Mouse (Mus musculus): ENCODE results near the gene Samd4. TPM values are rescaled to one million over a fixed set of nuclear protein-coding genes. Genes with fewer than 3 reads are reported as not detected.

Samd4 gene
- polyA plus RNA-seq, 1 experiment from 2014 or later = 5.8 TPM

DNA sequence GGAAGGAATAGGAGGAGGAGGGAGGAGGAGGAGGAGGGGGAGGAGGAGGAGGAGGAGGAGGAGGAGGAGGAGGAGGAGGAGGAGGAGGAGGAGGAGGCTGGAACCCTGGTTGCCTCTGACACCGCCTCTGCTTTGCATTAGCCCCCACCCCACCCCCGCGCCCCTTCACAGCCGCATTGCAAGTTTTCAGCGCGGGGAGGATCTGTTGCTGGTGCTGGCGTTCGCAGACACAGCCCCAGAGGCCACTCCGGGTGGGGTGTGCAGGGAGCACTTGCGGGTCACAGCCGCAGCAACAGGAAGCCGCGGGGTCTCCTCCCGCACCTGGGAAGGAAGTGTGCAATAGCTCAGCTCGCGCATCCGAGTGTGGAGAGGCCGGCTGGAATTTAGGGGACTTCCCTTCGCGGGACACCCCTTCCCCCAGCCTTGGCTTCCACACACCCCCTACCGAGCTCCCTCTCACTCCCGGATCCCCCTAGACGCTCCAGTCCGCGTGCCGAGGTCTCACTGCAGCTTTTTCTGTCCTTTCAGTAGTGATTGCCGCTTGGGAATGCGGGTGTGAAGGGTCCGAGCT, 1.3 kb downstream of the Samd4 start:
- ATAC-seq = peak; percentile 26; the same call in 1 of the 2 replicates
- H3K4me2 ChIP-seq = peak overlapping the region; percentile 98
- 0% methylated on average over 29 of the region's 29 CpGs for WGBS

DNA sequence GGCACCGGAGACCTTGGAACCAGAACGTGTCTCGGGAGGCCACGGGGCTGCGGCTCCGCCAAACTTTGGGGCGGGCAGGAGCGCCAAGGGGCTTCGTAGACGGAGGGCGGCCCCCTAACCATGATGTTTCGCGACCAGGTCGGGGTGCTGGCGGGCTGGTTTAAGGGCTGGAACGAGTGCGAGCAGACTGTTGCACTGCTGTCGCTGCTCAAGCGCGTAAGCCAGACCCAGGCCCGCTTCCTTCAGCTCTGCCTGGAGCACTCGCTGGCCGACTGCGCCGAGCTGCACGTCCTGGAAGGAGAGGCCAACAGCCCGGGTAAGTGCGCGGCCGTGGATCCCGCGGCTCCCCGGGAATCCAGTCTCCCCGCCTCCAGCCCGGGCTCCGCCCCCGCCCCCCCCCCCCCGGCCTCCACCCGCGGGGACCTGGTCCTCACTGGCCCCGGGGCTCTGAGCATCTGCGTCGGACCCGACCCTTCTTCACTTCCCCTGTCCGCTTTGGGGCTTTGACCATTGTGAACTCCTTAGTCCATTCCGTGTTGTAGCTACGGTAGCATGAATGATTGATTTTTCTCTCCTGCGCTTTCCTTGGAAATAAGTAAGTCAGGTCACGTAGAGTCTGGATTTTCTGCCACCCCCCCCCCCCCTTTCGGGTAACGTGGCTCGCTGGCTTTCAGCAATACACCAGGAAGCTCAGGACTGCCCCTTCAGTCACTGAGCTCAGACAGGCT, 2.2 kb downstream of the Samd4 start:
- under 1% methylated on average over 46 of the region's 52 CpGs for WGBS
- Histone ChIP-seq H3K27me3 (peaks cover 11% of the 10 kb centered on the region; the same call in 1 of the 2 replicates), H3K9ac (peak overlapping the region; percentile 75), H3K4me3 (peak overlapping the region; percentile 64), H3K4me2 (peak overlapping the region; percentile 98), H3K27ac (peak overlapping the region; percentile 75), H3K36me3 (ENCODE audit: poor library complexity, severe bottlenecking) (0 out of 2 replicates have a peak, but pooled peaks cover 3% of the 10 kb centered on the region), H3K4me1 (peaks cover 27% of the 10 kb centered on the region), H3K9me3 (replicated peaks) (no peaks in the 10 kb centered on the region)
- peak; percentile 60 for ATAC-seq

More for the DNA sequence above, 1.3 kb downstream of the Samd4 start:
- Histone ChIP-seq H3K9ac (peak overlapping the region; percentile 75), H3K27me3 (peaks cover 11% of the 10 kb centered on the region; the same call in 1 of the 2 replicates), H3K27ac (peak overlapping the region; percentile 75), H3K9me3 (replicated peaks) (no peaks in the 10 kb centered on the region), H3K4me1 (peaks cover 27% of the 10 kb centered on the region), H3K4me3 (peak overlapping the region; percentile 64), H3K36me3 (ENCODE audit: poor library complexity, severe bottlenecking) (no peaks in the 10 kb centered on the region)

DNA sequence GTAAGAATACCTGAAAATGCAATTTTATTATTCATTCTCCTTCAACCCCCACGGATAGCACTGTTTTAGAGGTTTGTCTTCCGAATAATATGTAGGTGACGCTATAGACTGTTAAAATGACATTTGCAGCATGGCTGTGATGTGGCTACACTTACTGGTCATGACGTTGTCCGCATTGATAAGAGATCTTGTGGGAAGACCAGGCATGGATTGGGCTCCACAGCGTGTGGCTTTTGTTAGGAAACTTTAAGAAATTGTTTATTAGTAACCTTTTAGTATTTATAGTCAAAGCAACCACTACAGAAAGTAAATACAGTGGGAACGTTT, 2.7 kb downstream of the Samd4 start:
- Histone ChIP-seq H3K9ac (peak overlapping the region; percentile 75), H3K9me3 (replicated peaks) (no peaks in the 10 kb centered on the region), H3K4me1 (peaks cover 27% of the 10 kb centered on the region), H3K27ac (no peak overlapping the region; the same call in 1 of the 2 replicates), H3K27me3 (peaks cover 11% of the 10 kb centered on the region; the same call in 1 of the 2 replicates), H3K4me2 (peak overlapping the region; percentile 98), H3K4me3 (peak overlapping the region; percentile 64), H3K36me3 (ENCODE audit: poor library complexity, severe bottlenecking) (0 out of 2 replicates have a peak, but pooled peaks cover 3% of the 10 kb centered on the region)
- ATAC-seq = no peak
- 1% methylated on average over 7 of the region's 7 CpGs for WGBS

DNA sequence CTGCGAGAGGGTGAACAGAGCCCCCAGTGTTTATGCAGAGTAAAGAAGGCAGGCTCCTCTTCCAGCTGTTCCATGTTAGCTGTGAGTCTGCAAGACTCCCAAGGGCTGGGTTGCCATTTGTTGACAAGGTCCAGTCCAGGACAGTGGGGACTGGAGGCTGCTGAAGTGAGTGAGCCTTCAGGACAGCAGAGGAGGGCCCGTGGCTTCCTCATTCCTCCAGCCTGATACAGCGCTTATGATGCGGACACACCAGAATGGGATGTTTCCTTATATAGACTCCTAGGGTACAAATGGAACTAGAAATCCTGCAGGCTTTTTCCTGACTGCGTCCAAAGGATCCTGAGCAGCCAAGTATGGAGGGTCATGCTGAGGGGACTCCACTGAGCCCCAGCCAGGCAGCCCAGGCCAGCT, 3.2 kb downstream of the Samd4 start:
- WGBS = 34% methylated on average over 5 of the region's 5 CpGs
- Histone ChIP-seq H3K36me3 (ENCODE audit: poor library complexity, severe bottlenecking) (0 out of 2 replicates have a peak, but pooled peaks cover 3% of the 10 kb centered on the region), H3K27ac (no peak overlapping the region), H3K4me3 (peak overlapping the region; percentile 64), H3K27me3 (peaks cover 11% of the 10 kb centered on the region; the same call in 1 of the 2 replicates), H3K9me3 (replicated peaks) (no peaks in the 10 kb centered on the region), H3K4me2 (peak overlapping the region; percentile 98), H3K4me1 (peaks cover 27% of the 10 kb centered on the region), H3K9ac (peak overlapping the region; percentile 22; the same call in 1 of the 2 replicates)
- no peak for ATAC-seq

DNA sequence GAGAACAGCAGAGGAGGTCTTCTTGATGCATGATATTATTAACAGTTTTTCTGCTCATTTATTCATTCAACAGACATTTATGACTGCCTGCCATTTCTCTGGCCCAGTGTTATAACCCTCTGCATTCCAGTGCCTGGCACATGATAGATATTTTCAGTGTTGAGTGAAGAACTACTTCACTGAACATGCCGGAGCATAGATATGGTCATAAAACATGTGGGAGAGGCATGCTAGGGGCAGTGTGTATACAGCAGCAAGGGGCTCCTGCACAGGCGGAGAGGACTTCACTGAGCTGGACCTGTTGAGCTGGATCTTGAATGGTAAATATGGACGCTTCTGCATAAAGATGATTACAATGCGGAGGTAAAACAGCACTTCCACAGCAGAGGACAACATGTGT, 6.4 kb downstream of the Samd4 start:
- no peak overlapping the region for H3K9ac ChIP-seq
- no peaks in the 10 kb centered on the region for H3K27me3 ChIP-seq
- ATAC-seq = no peak
- peaks cover 3% of the 10 kb centered on the region; the same call in 1 of the 2 replicates for H3K36me3 ChIP-seq (ENCODE audit: poor library complexity, severe bottlenecking)
- no peaks in the 10 kb centered on the region for H3K9me3 ChIP-seq (replicated peaks)
- H3K4me1 ChIP-seq = peaks cover 14% of the 10 kb centered on the region
- H3K4me2 ChIP-seq = no peak overlapping the region
- 95% methylated on average over 4 of the region's 4 CpGs for WGBS
- no peak overlapping the region for H3K27ac ChIP-seq
- H3K4me3 ChIP-seq = no peak overlapping the region

GRCm38 (mm10) chr14:46893961-46894360, 11.3 kb downstream of the Samd4 start:
- 93% methylated on average over 10 of the region's 10 CpGs for WGBS
- Histone ChIP-seq H3K36me3 (ENCODE audit: poor library complexity, severe bottlenecking) (peaks cover 3% of the 10 kb centered on the region; the same call in 1 of the 2 replicates), H3K27ac (no peak overlapping the region), H3K9ac (no peak overlapping the region), H3K4me2 (no peak overlapping the region), H3K4me3 (no peak overlapping the region), H3K9me3 (replicated peaks) (no peaks in the 10 kb centered on the region), H3K4me1 (no peaks in the 10 kb centered on the region), H3K27me3 (no peaks in the 10 kb centered on the region)
- ATAC-seq = no peak

DNA sequence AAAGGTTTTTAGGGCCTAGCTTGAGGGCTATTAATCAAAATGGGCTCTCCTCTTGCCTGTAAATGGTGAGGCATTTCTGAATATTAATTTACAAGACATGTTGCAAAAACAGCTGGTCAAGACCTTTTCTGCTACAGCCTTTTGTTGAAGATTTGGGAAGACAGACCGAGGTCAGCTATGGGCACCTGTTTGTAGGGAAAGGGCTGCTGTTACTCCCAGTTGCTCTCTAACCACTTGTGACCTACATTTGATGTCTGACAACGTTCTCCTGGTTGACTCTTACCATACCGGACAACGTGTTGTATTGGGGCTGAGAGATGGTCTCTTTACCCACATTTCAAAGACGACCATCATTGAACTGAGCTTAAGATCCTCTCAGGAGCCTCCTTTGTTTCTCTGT, 15.3 kb downstream of the Samd4 start:
- no peak overlapping the region for H3K4me3 ChIP-seq
- H3K9me3 ChIP-seq (replicated peaks) = no peaks in the 10 kb centered on the region
- H3K36me3 ChIP-seq (ENCODE audit: poor library complexity, severe bottlenecking) = no peaks in the 10 kb centered on the region
- H3K9ac ChIP-seq = no peak overlapping the region
- no peak overlapping the region for H3K27ac ChIP-seq
- no peaks in the 10 kb centered on the region for H3K27me3 ChIP-seq
- no peak for ATAC-seq
- H3K4me1 ChIP-seq = no peaks in the 10 kb centered on the region
- H3K4me2 ChIP-seq = no peak overlapping the region
- 85% methylated on average over 5 of the region's 5 CpGs for WGBS

DNA sequence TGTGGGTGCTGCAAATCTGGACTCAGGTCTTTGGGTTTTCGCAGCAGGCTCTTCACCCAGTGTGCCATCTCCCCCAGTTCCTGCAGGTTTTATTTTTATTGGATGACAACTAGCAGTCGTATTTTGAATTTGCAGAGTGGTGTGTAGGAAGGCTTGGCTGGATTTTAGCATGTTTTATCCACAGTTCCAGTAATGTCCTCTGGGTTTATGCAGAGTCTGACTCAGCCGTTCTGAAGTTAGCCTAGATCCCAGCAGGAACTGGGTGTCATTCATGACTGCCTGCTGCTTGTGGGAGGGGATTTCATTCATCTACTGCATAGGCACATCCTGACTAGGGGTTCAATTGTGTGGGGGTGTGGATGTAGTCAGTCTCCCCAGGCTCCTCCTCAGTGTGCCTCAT, 16.0 kb downstream of the Samd4 start:
- no peaks in the 10 kb centered on the region for H3K36me3 ChIP-seq (ENCODE audit: poor library complexity, severe bottlenecking)
- H3K4me3 ChIP-seq = no peak overlapping the region
- no peak overlapping the region for H3K27ac ChIP-seq
- 72% methylated on average over 3 of the region's 3 CpGs for WGBS
- H3K4me1 ChIP-seq = no peaks in the 10 kb centered on the region
- no peak overlapping the region for H3K4me2 ChIP-seq
- no peak overlapping the region for H3K9ac ChIP-seq
- no peak for ATAC-seq
- H3K9me3 ChIP-seq (replicated peaks) = no peaks in the 10 kb centered on the region
- no peaks in the 10 kb centered on the region for H3K27me3 ChIP-seq

DNA sequence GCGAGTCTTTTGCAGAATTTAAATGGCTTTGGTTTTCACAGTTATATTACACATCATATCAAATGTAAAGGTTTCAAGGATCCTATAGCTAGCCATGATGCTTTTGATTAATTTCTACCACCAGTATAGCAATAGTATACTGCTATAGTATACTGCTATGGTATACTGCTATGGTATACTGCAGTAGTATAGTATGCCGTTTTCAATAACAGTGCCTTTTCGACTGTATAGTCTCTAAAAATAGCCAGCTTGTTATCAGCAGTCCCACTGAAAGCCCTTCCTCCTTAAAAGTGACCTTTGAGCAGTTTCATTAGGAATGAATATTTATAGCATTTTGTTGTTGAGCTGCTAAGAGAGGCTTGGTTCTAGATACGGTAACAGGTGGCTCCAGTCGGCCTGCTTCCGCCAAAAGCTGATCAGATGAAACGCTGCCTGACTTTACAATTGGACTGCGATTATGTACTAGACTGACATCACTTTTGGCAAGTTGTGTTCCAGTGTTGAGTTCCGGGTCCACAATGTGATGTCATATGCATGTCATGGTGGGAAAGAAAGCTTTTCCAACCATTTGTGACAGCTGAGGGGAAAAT, 19.9 kb downstream of the Samd4 start:
- 93% methylated on average over 9 of the region's 9 CpGs for WGBS
- H3K27me3 ChIP-seq = no peaks in the 10 kb centered on the region

GRCm38 (mm10) chr14:46904276-46904675, 21.6 kb downstream of the Samd4 start:
- Histone ChIP-seq H3K36me3 (ENCODE audit: poor library complexity, severe bottlenecking) (no peaks in the 10 kb centered on the region), H3K9ac (no peak overlapping the region), H3K4me1 (no peaks in the 10 kb centered on the region), H3K4me3 (no peak overlapping the region), H3K27me3 (no peaks in the 10 kb centered on the region), H3K27ac (no peak overlapping the region), H3K9me3 (replicated peaks) (no peaks in the 10 kb centered on the region), H3K4me2 (no peak overlapping the region)
- WGBS = 93% methylated on average over 4 of the region's 4 CpGs
- ATAC-seq = no peak

More for the DNA sequence above, 19.9 kb downstream of the Samd4 start:
- Histone ChIP-seq H3K27ac (no peak overlapping the region), H3K9ac (no peak overlapping the region), H3K4me2 (no peak overlapping the region), H3K4me3 (no peak overlapping the region), H3K9me3 (replicated peaks) (no peaks in the 10 kb centered on the region), H3K36me3 (ENCODE audit: poor library complexity, severe bottlenecking) (no peaks in the 10 kb centered on the region), H3K4me1 (no peaks in the 10 kb centered on the region)
- no peak for ATAC-seq

DNA sequence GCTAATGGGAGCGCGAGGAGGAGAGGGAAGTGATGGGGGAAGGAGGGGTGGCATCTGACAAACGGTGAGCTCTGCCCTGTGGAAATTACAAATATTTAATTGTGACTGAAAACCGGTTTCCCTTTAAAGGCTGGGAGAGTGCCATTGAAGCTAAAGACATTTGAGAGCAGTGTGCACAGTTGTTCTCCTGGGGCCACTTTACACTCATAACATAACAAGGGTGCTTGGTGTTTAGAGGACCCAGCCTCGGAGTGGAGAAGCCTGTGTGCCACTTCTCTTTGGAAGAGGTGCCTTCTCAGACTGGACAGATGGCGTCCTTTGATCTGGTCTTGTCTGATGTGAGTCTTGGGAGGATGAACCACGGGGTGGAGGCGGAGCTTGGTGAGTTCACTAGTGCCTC, 26.2 kb downstream of the Samd4 start:
- ATAC-seq = no peak
- WGBS = 86% methylated on average over 8 of the region's 8 CpGs
- Histone ChIP-seq H3K27ac (no peak overlapping the region), H3K4me2 (no peak overlapping the region), H3K9ac (no peak overlapping the region), H3K27me3 (no peaks in the 10 kb centered on the region), H3K9me3 (replicated peaks) (no peaks in the 10 kb centered on the region), H3K36me3 (ENCODE audit: poor library complexity, severe bottlenecking) (no peaks in the 10 kb centered on the region), H3K4me1 (no peaks in the 10 kb centered on the region), H3K4me3 (no peak overlapping the region)

DNA sequence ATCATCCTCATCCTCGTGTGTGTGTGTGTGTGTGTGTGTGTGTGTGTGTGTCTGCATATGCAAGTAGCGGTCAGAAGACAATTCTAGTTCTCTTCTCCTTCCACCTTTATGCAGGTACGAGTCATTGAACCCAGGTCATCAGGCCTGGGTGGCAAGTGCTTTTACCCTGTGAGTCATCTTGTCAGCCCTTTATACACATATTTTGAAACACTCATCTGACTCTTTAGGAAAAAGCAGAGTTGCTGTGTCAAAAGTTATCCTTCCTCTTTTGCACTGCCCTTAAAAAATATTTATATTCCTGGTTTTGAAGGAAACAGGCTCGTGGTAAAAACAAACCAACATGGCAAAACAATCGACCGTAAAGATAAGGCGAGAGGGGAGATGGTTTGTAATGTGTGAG, 29.8 kb downstream of the Samd4 start:
- Histone ChIP-seq H3K27me3 (no peaks in the 10 kb centered on the region), H3K4me3 (no peak overlapping the region), H3K36me3 (ENCODE audit: poor library complexity, severe bottlenecking) (no peaks in the 10 kb centered on the region), H3K27ac (no peak overlapping the region), H3K9ac (no peak overlapping the region), H3K9me3 (replicated peaks) (no peaks in the 10 kb centered on the region), H3K4me2 (no peak overlapping the region), H3K4me1 (0 out of 2 replicates have a peak, but pooled peaks cover 6% of the 10 kb centered on the region)
- ATAC-seq = no peak
- WGBS = 90% methylated on average over 7 of the region's 7 CpGs
